Mouse (Mus musculus): ENCODE data around the gene Myl9. TPM values are rescaled to one million over a fixed set of nuclear protein-coding genes. Genes with fewer than 3 reads are reported as not detected.
"Not testable (repeated sequence)": the region's sequence is repeated elsewhere in the genome, so short reads cannot be mapped to it uniquely, and the experiment has no call there.

Myl9 gene
- polyA plus RNA-seq, 1 experiment from 2014 or later, result 1,258 TPM

- peak overlapping the region; percentile 23; the same call in 1 of the 2 replicates for H3K4me3 ChIP-seq (replicated peaks)
- 32% methylated on average over 2 of the region's 2 CpGs for WGBS
Observed at GRCm38 (mm10) chr2:156779488-156779887, 4.3 kb downstream of the Myl9 start.

GRCm38 (mm10) chr2:156780129-156780528 is 4.9 kb downstream of the Myl9 start:
- 0 out of 2 replicates have a peak overlapping the region, but pooled peaks have one; percentile 3 for H3K4me3 ChIP-seq (replicated peaks)
- no peak overlapping the region for H3K27ac ChIP-seq
- H3K36me3 ChIP-seq, result no peaks in the 10 kb centered on the region
- no peaks in the 10 kb centered on the region for H3K9me3 ChIP-seq
- H3K9ac ChIP-seq, result no peak overlapping the region
- peak overlapping the region; percentile 28 for H3K4me2 ChIP-seq
- peaks cover 25% of the 10 kb centered on the region for H3K4me1 ChIP-seq
- WGBS, result 67% methylated on average over 9 of the region's 9 CpGs
- no peak for ATAC-seq (ENCODE audit: insufficient read depth, low FRiP score, low read depth)
- no peaks in the 10 kb centered on the region for H3K27me3 ChIP-seq (replicated peaks)

More at GRCm38 (mm10) chr2:156779488-156779887, 4.3 kb downstream of the Myl9 start:
- no peaks in the 10 kb centered on the region for H3K36me3 ChIP-seq
- H3K27me3 ChIP-seq (replicated peaks), result no peaks in the 10 kb centered on the region
- no peak overlapping the region for H3K9ac ChIP-seq
- H3K9me3 ChIP-seq, result no peaks in the 10 kb centered on the region
- no peak overlapping the region for H3K27ac ChIP-seq
- peaks cover 31% of the 10 kb centered on the region for H3K4me1 ChIP-seq
- peak overlapping the region; percentile 28 for H3K4me2 ChIP-seq
- no peak for ATAC-seq (ENCODE audit: insufficient read depth, low FRiP score, low read depth)

- H3K27me3 ChIP-seq (replicated peaks), result no peaks in the 10 kb centered on the region
- no peak overlapping the region for H3K27ac ChIP-seq
- ATAC-seq (ENCODE audit: insufficient read depth, low FRiP score, low read depth), result 0 out of 2 replicates have a peak, but pooled peaks have one; percentile 24
- peak overlapping the region; percentile 28 for H3K4me2 ChIP-seq
- no peak overlapping the region for H3K9ac ChIP-seq
- WGBS, result 21% methylated on average over 17 of the region's 17 CpGs
- H3K4me1 ChIP-seq, result peaks cover 20% of the 10 kb centered on the region
- H3K4me3 ChIP-seq (replicated peaks), result no peak overlapping the region
- no peaks in the 10 kb centered on the region for H3K9me3 ChIP-seq
- no peaks in the 10 kb centered on the region for H3K36me3 ChIP-seq
Observed at GRCm38 (mm10) chr2:156780752-156781151, 5.5 kb downstream of the Myl9 start.

- H3K27me3 ChIP-seq (replicated peaks), result no peaks in the 10 kb centered on the region
- H3K9me3 ChIP-seq, result no peaks in the 10 kb centered on the region
- ATAC-seq (ENCODE audit: insufficient read depth, low FRiP score, low read depth), result no peak
- WGBS, result 69% methylated on average over 4 of the region's 4 CpGs
- no peak overlapping the region for H3K4me3 ChIP-seq (replicated peaks)
- H3K4me2 ChIP-seq, result peak overlapping the region; percentile 28; the same call in 1 of the 2 replicates
- peaks cover 18% of the 10 kb centered on the region for H3K4me1 ChIP-seq
- no peak overlapping the region for H3K27ac ChIP-seq
- H3K36me3 ChIP-seq, result no peaks in the 10 kb centered on the region
- no peak overlapping the region for H3K9ac ChIP-seq
Observed at GRCm38 (mm10) chr2:156781281-156781680, 6.1 kb downstream of the Myl9 start.

- H3K36me3 ChIP-seq, result no peaks in the 10 kb centered on the region
- peaks cover 18% of the 10 kb centered on the region for H3K4me1 ChIP-seq
- H3K27me3 ChIP-seq (replicated peaks), result no peaks in the 10 kb centered on the region
- H3K9me3 ChIP-seq, result no peaks in the 10 kb centered on the region
- no peak overlapping the region for H3K9ac ChIP-seq
- no peak for ATAC-seq (ENCODE audit: insufficient read depth, low FRiP score, low read depth)
- H3K27ac ChIP-seq, result no peak overlapping the region
- no peak overlapping the region for H3K4me2 ChIP-seq
- H3K4me3 ChIP-seq (replicated peaks), result no peak overlapping the region
- WGBS, result 66% methylated on average over 4 of the region's 4 CpGs
Observed at GRCm38 (mm10) chr2:156781836-156782480, 6.7 kb downstream of the Myl9 start.

GRCm38 (mm10) chr2:156782481-156783348 is 7.5 kb downstream of the Myl9 start:
- peak overlapping the region; percentile 35; the same call in 1 of the 2 replicates for H3K27ac ChIP-seq
- no peak for ATAC-seq (ENCODE audit: insufficient read depth, low FRiP score, low read depth)

GRCm38 (mm10) chr2:156783349-156783728 is 8.1 kb downstream of the Myl9 start:
- Histone ChIP-seq H3K27ac (no peak overlapping the region), H3K9ac (no peak overlapping the region), H3K9me3 (no peaks in the 10 kb centered on the region), H3K4me3 (replicated peaks) (no peak overlapping the region), H3K27me3 (replicated peaks) (no peaks in the 10 kb centered on the region), H3K4me2 (no peak overlapping the region), H3K4me1 (peaks cover 18% of the 10 kb centered on the region), H3K36me3 (no peaks in the 10 kb centered on the region)
- ATAC-seq (ENCODE audit: insufficient read depth, low FRiP score, low read depth), result peak; percentile 76
- 54% methylated on average over 9 of the region's 9 CpGs for WGBS

More at GRCm38 (mm10) chr2:156782481-156783348, 7.5 kb downstream of the Myl9 start:
- Histone ChIP-seq H3K9ac (no peak overlapping the region), H3K9me3 (no peaks in the 10 kb centered on the region), H3K36me3 (no peaks in the 10 kb centered on the region), H3K4me1 (peaks cover 18% of the 10 kb centered on the region), H3K27me3 (replicated peaks) (no peaks in the 10 kb centered on the region), H3K4me2 (no peak overlapping the region), H3K4me3 (replicated peaks) (no peak overlapping the region)
- WGBS, result 76% methylated on average over 10 of the region's 10 CpGs

GRCm38 (mm10) chr2:156784016-156784585 is 8.9 kb downstream of the Myl9 start:
- Histone ChIP-seq H3K36me3 (no peaks in the 10 kb centered on the region), H3K4me2 (no peak overlapping the region), H3K9me3 (no peaks in the 10 kb centered on the region), H3K27me3 (replicated peaks) (no peaks in the 10 kb centered on the region), H3K4me3 (replicated peaks) (no peak overlapping the region), H3K4me1 (peaks cover 15% of the 10 kb centered on the region), H3K27ac (peak overlapping the region; percentile 16; the same call in 1 of the 2 replicates), H3K9ac (no peak overlapping the region)
- 40% methylated on average over 7 of the region's 7 CpGs for WGBS
- ATAC-seq (ENCODE audit: insufficient read depth, low FRiP score, low read depth), result no peak

GRCm38 (mm10) chr2:156784891-156785290 is 9.7 kb downstream of the Myl9 start:
- no peak overlapping the region for H3K27ac ChIP-seq
- ATAC-seq (ENCODE audit: insufficient read depth, low FRiP score, low read depth), result no peak
- no peaks in the 10 kb centered on the region for H3K27me3 ChIP-seq (replicated peaks)
- no peak overlapping the region for H3K9ac ChIP-seq
- WGBS, result 90% methylated on average over 2 of the region's 2 CpGs
- H3K4me3 ChIP-seq (replicated peaks), result no peak overlapping the region
- H3K4me2 ChIP-seq, result no peak overlapping the region
- no peaks in the 10 kb centered on the region for H3K9me3 ChIP-seq
- H3K36me3 ChIP-seq, result no peaks in the 10 kb centered on the region
- H3K4me1 ChIP-seq, result peaks cover 13% of the 10 kb centered on the region

- H3K4me2 ChIP-seq; H3K36me3 ChIP-seq; H3K4me1 ChIP-seq; H3K4me3 ChIP-seq (replicated peaks); H3K9me3 ChIP-seq; H3K27ac ChIP-seq; ATAC-seq (ENCODE audit: insufficient read depth, low FRiP score, low read depth); H3K27me3 ChIP-seq (replicated peaks); H3K9ac ChIP-seq: not testable (repeated sequence)
Observed at GRCm38 (mm10) chr2:156786369-156786768, 11.1 kb downstream of the Myl9 start.

GRCm38 (mm10) chr2:156787090-156787775 is 12.0 kb downstream of the Myl9 start:
- Histone ChIP-seq H3K36me3 (no peaks in the 10 kb centered on the region), H3K9ac (no peak overlapping the region), H3K4me1 (no peaks in the 10 kb centered on the region), H3K9me3 (no peaks in the 10 kb centered on the region), H3K4me2 (no peak overlapping the region), H3K4me3 (replicated peaks) (no peak overlapping the region), H3K27ac (no peak overlapping the region), H3K27me3 (replicated peaks) (no peaks in the 10 kb centered on the region)
- no peak for ATAC-seq (ENCODE audit: insufficient read depth, low FRiP score, low read depth)
- WGBS, result 84% methylated on average over 5 of the region's 5 CpGs

Data from stomach, embryonic 15.5 days (tissue).